Mouse (Mus musculus) liver, adult 2 months (tissue): ENCODE results near the gene Slc6a18. TPM values are rescaled to one million over a fixed set of nuclear protein-coding genes. Genes with fewer than 3 reads are reported as not detected.

Experiments
- DNase-seq: peaks from one replicate; pipeline ENCODE4 v3.0.0-alpha.2; 2011; ENCODE audit warnings: low read depth, low spot score; ENCODE audit errors: extremely low read depth
- H3K27ac ChIP-seq: fragments of 200-500 bp; replicated peaks from 2 replicates; pipeline ENCODE4 v1.5.1; 2012; ENCODE audit warnings: low read depth, mild to moderate bottlenecking, control low read depth, inconsistent platforms, low read length; ENCODE audit not compliant: insufficient read depth
- H3K27me3 ChIP-seq: fragments of 200-500 bp; 2 replicates; pipeline ENCODE4 v1.6.1; 2012; ENCODE audit warnings: mild to moderate bottlenecking, moderate library complexity, low read length, inconsistent platforms; ENCODE audit not compliant: control insufficient read depth, insufficient read depth
- H3K36me3 ChIP-seq: fragments of 200-500 bp; 2 replicates; pipeline ENCODE4 v1.6.1; 2012; ENCODE audit warnings: low read length, inconsistent platforms; ENCODE audit not compliant: control insufficient read depth, insufficient read depth
- H3K4me1 ChIP-seq: fragments of 200-500 bp; 2 replicates; pipeline ENCODE4 v1.6.1; 2011; ENCODE audit warnings: low read length; ENCODE audit not compliant: control insufficient read depth, insufficient read depth
- H3K4me3 ChIP-seq: fragments of 200-500 bp; 2 replicates; pipeline ENCODE4 v1.5.1; 2011; ENCODE audit warnings: low read depth, mild to moderate bottlenecking, control low read depth, low read length, moderate library complexity; ENCODE audit not compliant: insufficient read depth
- H3K79me2 ChIP-seq: fragments of 200-500 bp; 2 replicates; pipeline ENCODE4 v1.6.1; 2012; ENCODE audit warnings: inconsistent platforms, mild to moderate bottlenecking, low read length, moderate library complexity; ENCODE audit not compliant: control insufficient read depth, insufficient read depth
- H3K9ac ChIP-seq: fragments of 200-500 bp; 2 replicates; pipeline ENCODE4 v1.6.1; 2012; ENCODE audit warnings: low read depth, mild to moderate bottlenecking, control low read depth, inconsistent platforms, low read length
- CTCF ChIP-seq: fragments of 200-500 bp; IDR thresholded peaks from 2 replicates; pipeline ENCODE4 v1.5.1; 2011; ENCODE audit warnings: low read depth, low read length, control low read depth
- POLR2A ChIP-seq: fragments of 200-500 bp; IDR thresholded peaks from 2 replicates; pipeline ENCODE4 v1.6.1; 2011; ENCODE audit warnings: low read length, control low read depth; ENCODE audit not compliant: insufficient read depth; ENCODE audit errors: extremely low read depth
- WGBS: fragments of 180-500 bp; shearing (Covaris S2); methylation state at CpG from one replicate; pipeline ENCODE4 v1.1.7; 2018; 5-methylcytosine and 5-hydroxymethylcytosine counted together
- polyA plus RNA-seq: library from polyadenylated mRNA; depleted of rRNA; stranded (reverse); fragments of >200 nt; gene quantifications from 2 replicates; pipeline ENCODE4 v1.2.3, GENCODE M21; 2012
- total RNA-seq: library from RNA; depleted of rRNA; stranded (reverse); fragments of >200 nt; gene quantifications from 2 replicates; pipeline ENCODE4 v1.2.3, GENCODE M21; 2014

The Slc6a18 gene
- total and polyA plus RNA-seq, 2 experiments, result not detected

DNA sequence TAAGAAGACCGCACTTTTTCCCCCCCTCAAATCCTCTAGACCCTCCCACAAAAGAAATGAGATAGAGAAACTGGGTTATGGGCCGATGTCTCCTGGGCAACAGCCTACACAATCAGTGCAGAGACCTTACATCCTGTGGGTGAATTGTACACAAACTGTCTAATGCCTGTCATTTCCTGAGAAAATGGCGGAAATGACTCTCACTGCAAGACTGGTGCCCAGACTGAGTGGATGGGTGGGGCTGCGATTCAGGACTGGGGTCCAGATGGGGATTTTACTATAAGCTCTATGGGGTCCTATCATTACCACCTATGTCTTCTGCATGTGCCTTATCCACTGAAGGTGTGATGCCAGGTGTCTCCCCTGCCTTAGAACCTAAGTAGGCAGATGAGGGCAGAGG is 25.0 kb upstream of the Slc6a18 start:
- Histone ChIP-seq H3K9ac (no peak overlapping the region), H3K36me3 (no peaks in the 10 kb centered on the region), H3K79me2 (no peaks in the 10 kb centered on the region), H3K27ac (no peak overlapping the region), H3K4me3 (no peak overlapping the region), H3K4me1 (no peaks in the 10 kb centered on the region), H3K27me3 (no peaks in the 10 kb centered on the region)
- 70% methylated on average over 4 of the region's 4 CpGs for whole genome bisulfite sequencing
- DNase-seq, result no peak
- no peak for TF ChIP-seq CTCF
- TF ChIP-seq POLR2A, result no peak

DNA sequence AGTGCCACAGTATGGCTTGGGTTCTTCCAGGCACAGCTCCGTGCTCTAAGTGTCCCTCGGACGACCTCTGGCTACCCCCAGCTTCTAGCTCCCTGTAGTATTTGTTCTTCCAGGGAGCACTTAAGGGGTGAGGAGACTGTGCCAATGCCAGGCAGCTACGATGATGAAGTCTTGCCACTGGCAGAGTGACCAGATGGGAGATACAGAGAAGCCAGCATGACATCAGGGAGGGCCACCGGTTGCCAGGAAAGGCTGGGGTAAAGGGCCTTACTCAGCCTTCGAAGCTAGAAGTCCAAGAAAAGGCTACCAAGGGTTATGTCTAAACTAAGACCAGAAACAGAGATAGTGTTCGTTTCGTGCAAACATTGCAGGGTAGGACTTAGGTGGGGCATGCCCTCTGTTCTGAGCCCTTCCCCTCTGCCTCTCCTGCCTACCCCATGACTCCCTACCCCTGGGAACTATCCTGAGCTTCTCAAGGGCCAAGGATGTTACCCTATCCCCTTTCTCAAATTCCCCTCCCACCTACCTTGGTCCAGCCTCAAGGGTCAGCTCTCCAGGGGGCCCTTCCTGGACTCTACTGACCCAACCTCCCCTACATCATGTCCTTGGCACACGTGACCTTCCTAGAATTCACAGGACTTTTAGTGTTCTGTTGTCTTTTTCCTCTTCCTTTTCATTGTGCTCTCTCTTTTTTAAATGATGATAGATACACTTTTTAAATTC is 23.5 kb upstream of the Slc6a18 start:
- H3K4me3 ChIP-seq, result no peak overlapping the region
- TF ChIP-seq POLR2A (no peak), CTCF (no peak)
- H3K36me3 ChIP-seq, result no peaks in the 10 kb centered on the region
- WGBS, result 83% methylated on average over 9 of the region's 9 CpGs
- DNase-seq, result no peak
- no peaks in the 10 kb centered on the region for H3K27me3 ChIP-seq
- H3K27ac ChIP-seq, result no peak overlapping the region
- no peaks in the 10 kb centered on the region for H3K4me1 ChIP-seq
- no peak overlapping the region for H3K9ac ChIP-seq
- no peaks in the 10 kb centered on the region for H3K79me2 ChIP-seq

DNA sequence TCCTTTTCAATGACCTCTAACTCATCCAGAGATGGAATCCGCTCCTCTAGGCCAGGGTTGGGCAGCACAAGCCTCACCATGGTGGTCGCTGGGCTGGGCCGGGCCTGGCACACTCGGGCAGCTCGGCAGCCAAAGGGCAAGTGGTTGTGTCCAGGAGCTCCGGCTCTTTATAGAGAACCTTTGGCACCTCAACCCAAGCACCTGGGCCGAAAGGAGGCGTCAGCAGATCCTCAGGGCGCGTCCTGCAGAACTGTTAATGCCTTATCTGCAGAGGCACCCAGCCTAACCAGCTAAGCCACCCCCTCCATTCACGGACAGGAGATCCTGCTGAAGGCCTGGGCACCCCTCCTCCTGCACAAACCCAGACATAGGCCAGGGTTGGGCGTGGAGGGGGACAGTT is 22.7 kb upstream of the Slc6a18 start:
- no peaks in the 10 kb centered on the region for H3K36me3 ChIP-seq
- DNase-seq, result no peak
- H3K27me3 ChIP-seq, result no peaks in the 10 kb centered on the region
- H3K4me1 ChIP-seq, result no peaks in the 10 kb centered on the region
- no peak overlapping the region for H3K9ac ChIP-seq
- no peak overlapping the region for H3K27ac ChIP-seq
- 94% methylated on average over 12 of the region's 12 CpGs for WGBS
- TF ChIP-seq POLR2A, result no peak
- TF ChIP-seq CTCF, result no peak
- H3K79me2 ChIP-seq, result no peaks in the 10 kb centered on the region
- H3K4me3 ChIP-seq, result no peak overlapping the region

DNA sequence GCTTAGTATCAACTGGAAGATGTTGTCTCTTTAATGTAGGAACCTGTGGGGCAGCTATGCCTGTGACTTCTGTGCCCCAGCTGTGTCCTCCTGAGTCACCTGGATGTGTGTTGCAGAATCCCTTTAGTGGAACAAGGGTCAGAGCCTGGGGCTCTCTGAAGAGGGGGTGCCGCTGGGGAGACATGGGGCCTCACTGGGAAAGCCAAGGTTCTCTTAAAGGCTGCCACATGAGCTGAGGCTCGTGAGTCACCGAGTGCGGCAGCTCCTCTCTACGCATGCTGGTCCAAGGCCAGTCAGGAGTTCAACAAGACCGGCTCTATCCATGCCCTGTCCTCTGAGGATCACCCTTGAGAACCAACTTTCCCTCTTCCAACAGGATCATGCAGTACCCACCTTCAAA is 21.9 kb upstream of the Slc6a18 start:
- no peak overlapping the region for H3K9ac ChIP-seq
- no peaks in the 10 kb centered on the region for H3K36me3 ChIP-seq
- no peak for DNase-seq
- no peaks in the 10 kb centered on the region for H3K79me2 ChIP-seq
- H3K4me1 ChIP-seq, result no peaks in the 10 kb centered on the region
- no peak overlapping the region for H3K4me3 ChIP-seq
- WGBS, result 97% methylated on average over 6 of the region's 6 CpGs
- H3K27ac ChIP-seq, result no peak overlapping the region
- TF ChIP-seq POLR2A (no peak), CTCF (no peak)
- H3K27me3 ChIP-seq, result no peaks in the 10 kb centered on the region

DNA sequence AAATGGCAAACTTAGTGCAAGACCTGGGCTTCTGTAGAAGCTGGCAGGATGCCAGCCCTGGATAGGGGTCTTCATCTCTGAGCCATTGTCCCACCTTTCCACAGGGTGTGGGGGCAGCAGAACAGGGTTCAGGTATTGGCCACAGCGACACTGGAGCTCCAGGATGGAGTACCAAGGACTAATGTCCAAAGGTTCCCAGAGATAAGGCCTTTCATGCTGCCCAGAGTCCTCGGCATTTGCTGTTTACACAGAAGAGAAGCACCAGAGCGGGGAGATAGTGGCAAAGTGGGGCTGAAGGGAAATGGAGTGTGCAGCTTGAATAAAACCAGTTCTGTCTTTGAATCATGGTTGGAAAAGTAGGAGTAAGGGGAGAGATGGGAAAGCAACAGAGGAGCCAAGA is 18.7 kb upstream of the Slc6a18 start:
- WGBS, result 11% methylated on average over 3 of the region's 3 CpGs
- Histone ChIP-seq H3K79me2 (no peaks in the 10 kb centered on the region), H3K27ac (no peak overlapping the region), H3K36me3 (no peaks in the 10 kb centered on the region), H3K27me3 (no peaks in the 10 kb centered on the region), H3K4me3 (no peak overlapping the region), H3K9ac (no peak overlapping the region), H3K4me1 (no peaks in the 10 kb centered on the region)
- no peak for TF ChIP-seq POLR2A
- no peak for TF ChIP-seq CTCF
- DNase-seq, result peak; percentile 51

DNA sequence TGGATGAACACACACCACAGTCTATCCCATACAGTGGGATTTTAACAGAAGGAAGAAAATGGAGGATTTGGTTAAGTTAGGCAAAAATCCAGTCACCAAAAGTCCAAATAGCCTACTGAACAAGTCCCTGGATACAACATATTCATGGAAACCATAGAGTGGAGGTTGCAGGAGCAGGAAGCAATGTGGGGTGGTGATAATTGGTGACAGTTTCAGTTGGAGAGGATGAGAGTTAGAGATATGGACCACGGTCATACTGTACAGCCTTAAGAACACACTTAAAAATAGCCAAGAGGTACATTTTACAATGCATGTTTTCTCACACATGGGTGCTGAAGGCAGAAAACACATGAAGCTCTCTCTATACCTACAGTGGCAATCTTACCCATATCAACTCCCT is 17.1 kb upstream of the Slc6a18 start:
- H3K4me1 ChIP-seq, result no peaks in the 10 kb centered on the region
- no peaks in the 10 kb centered on the region for H3K36me3 ChIP-seq
- TF ChIP-seq POLR2A (no peak), CTCF (no peak)
- no peaks in the 10 kb centered on the region for H3K79me2 ChIP-seq
- H3K4me3 ChIP-seq, result no peak overlapping the region
- no peak for DNase-seq
- H3K27ac ChIP-seq, result no peak overlapping the region
- H3K27me3 ChIP-seq, result no peaks in the 10 kb centered on the region
- 69% methylated on average over 1 of the region's 1 CpGs for WGBS
- no peak overlapping the region for H3K9ac ChIP-seq
